Mouse (Mus musculus) gastrocnemius, postnatal 25 days (tissue): ENCODE data around the gene Cd34. TPM values are rescaled to one million over a fixed set of nuclear protein-coding genes. Genes with fewer than 3 reads are reported as not detected.
A peak's percentile ranks its signal among the peaks of the same experiment; 100 is the strongest.

Experiments used
- DNase-seq: peaks from one replicate; pipeline ENCODE4 v3.0.0; 2022
- total RNA-seq, 2 experiments: library from RNA; stranded (reverse); gene quantifications; 1 replicate in 1 of 2; 2 replicates in 1 of 2; pipeline ENCODE4 v1.2.3; 2021

The Cd34 gene
- total RNA-seq, 2 experiments from 2014 or later = 43.0 to 50.7 TPM

DNA sequence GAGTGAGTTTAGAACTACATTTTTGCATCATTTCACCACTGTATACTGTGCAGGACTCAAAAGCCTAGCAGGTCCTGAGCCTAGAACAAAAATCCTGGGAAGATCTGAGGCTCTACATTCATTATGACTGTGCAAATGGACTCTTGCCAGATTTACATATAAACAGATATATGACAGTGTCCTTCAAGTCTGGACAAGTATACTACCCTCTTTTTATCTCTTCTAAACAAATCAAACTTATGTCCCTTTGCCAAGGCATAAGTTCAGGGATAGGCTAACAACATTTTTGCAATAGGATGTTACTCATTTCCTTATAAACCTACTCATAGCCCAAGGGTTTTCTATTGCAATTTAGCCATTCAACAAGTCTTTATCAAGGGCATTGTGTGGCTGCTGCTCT lies 24.1 kb downstream of the Cd34 start:
- DNase-seq = no peak

- DNase-seq = no peak
These were observed 33.4 kb downstream of the Cd34 start for GRCm38 (mm10) chr1:194971980-194972379.

DNA sequence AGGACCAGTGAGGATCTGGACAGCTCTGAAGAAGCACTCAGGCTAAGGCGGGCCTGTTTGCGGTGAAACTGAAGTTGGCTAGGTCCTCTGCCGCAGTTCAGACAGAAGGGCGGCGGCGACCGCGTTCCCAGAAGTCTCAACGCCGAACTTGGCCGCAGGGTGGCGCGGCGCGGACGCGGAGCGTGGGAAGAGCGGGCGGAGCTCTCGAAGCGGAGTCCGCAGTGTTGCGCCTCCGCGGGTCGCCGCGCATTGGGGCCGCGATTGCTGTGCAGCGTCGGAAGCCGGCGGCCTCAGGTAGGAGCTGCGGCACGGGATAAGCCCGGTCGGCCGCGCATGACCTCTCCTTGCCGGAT lies 37.5 kb downstream of the Cd34 start:
- peak; percentile 89 for DNase-seq

- peak; percentile 74 for DNase-seq
These were observed 38.1 kb downstream of the Cd34 start for GRCm38 (mm10) chr1:194976517-194977370.

DNA sequence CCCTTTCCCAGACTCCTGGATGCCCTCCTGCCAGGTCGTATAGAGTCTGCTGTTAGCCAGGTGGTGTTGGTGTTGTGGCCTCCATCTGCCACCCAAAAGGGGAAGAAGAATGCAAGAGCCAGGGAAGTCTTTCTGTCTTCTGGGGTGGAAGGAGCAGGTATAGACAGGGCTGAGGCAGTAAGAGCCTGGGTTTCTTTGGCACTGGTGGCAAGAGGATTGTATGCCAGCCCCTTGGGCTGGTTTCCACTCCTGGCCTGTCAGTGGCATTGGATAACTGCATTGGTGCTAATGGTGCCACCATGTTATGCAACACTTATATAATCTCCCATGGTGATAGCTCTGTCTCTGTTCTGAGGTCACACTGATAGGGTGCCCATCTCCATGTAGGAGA lies 38.7 kb downstream of the Cd34 start:
- DNase-seq = peak; percentile 65

GRCm38 (mm10) chr1:194977946-194978720 lies 39.5 kb downstream of the Cd34 start:
- no peak for DNase-seq

DNA sequence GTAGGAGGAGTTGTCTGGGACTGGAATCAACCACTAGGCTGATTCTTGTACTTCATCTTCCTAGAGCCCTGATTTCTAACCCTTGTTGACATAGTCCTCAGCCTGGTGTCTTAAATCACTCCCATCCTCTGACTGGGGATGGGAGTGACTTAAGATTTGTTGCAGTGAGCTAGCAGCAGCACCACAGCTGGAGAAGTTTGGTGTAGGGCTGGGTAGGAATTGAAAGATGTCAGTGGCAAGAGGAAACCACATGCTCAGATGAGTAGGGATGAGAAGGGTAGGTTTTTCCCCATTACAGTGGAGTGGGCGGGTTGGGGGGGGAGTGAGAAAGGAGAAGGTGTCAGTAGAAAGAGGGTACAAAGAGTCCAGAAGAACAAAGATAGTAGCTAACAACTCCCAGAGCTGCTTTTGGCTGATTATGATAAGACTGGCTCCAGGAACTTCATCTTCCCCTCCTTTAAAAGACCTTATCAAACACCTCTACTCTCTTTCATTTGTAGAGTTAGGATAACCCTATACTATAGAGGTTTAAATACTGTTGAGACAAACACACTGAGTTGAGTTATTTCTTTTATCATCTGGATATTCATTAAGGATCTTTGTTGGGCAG lies 42.3 kb downstream of the Cd34 start:
- DNase-seq = no peak

DNA sequence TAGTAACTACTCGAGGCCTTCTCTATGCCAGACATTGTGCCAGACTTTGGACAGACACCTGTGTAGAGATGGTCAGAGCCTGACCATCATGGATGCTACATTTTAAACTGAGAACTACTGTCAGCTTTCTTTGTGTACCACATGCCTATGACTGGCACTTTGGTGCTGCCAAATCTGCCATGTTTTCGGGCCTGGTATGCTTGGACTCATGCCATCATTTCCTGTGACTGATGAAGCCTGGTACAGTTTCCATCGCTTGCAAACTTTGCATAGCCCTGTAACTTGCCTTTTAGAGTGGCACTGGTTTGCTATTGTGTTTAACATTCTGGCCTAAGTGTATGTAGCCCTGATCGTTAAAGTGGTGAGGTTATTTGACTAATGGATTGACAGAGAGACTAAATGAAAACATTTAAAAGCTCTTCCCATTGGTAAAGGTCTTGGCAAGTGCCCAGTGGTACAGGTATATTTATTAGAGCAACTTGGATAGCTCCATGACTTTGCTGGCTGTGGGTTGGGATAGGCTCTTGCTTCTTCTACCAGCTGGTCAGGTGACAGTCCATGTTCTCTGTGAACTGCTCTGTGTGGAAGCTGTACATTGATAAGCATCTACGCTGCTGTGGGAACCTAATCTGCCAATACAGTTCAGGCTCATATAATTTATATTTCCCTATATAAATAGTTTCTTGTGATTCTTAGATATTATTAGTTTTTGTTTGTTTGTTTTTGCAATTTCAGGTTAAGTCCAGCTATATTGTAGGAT lies 44.5 kb downstream of the Cd34 start:
- DNase-seq = no peak

GRCm38 (mm10) chr1:194984914-194985313 lies 46.3 kb downstream of the Cd34 start:
- DNase-seq = no peak

GRCm38 (mm10) chr1:194985442-194986210 lies 47.0 kb downstream of the Cd34 start:
- no peak for DNase-seq

- no peak for DNase-seq
These were observed 50.4 kb downstream of the Cd34 start for GRCm38 (mm10) chr1:194989024-194989423.

GRCm38 (mm10) chr1:194990976-194991375 lies 52.4 kb downstream of the Cd34 start:
- DNase-seq = no peak

DNA sequence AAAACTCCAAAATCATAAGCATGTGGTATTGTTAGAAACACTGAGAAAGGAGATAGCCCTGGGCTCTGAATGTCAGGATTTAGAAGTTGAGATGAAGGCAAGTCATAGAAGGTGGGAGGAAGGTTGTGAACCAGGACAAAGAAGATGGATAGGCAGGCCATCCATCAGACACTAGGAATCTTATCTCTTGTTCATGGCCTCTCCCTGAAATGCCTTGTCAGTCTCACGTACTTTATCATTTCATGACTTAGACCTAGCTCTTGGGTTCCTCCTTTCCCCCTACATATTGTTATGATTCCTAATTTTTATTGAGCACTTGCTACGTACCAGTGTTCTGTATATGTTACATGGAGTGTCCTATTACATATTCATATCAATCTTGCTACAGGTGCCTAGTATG lies 53.0 kb downstream of the Cd34 start:
- DNase-seq = no peak

DNA sequence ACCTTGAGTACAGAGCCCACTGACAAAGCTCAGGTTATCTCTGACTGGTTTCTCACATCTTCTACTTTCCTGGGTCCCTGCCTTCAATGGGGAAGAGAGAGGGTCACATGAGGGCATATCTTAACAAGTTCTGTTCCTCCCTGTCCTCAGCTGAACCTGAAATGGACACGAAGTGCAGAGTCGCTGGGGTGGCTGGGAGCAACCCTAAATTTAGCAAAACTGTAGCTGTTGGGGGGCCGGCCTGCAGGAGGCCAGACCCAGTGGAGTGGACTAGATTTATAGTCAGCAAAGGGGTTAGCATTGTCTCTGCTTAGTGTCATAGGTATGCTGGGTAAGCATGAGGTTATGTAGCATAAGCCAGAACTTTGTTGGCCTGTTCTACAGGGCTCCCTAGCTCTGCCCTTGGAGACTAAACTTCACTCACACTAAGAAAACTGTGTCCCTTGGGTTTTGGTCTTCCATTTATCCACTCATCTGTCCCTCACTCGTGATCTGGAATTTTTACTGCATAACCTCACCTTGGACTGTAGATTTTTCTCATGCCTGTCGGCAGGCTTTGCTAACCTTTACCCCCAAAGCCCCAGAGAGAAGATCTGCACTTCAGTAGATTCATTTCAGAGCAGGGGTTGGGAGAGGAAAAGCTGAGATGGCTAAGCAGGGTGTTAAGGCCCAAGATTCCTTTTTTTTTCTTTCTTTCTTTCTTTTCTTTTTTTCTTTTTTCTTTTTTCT lies 54.1 kb downstream of the Cd34 start:
- DNase-seq = peak; percentile 62

DNA sequence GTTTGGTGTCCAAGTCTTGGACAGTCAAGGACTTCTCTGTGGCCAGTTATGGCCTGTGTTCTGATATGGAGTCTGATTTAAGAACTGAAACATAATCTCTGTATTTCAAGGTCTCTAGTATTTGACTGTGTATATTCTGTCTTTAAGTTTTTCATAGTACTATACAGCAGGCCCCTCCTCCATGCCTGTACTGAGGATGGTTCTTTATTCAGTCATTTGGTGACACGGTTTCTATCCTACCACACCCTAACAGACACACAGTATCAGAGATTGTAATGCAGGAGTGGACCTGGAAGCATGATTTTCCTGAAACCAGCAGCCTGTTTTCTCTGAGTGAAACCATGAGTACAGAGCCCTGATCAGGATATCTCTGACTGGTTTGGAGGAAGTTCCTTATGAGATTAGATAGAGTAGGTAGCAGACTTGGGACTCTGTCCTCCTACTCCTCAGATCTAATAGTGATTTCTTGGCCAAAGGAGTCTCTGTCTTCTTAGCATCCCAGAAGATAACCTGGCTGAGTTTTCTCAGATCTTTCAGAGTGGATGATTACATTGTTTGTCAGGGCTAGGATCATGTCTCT lies 54.9 kb downstream of the Cd34 start:
- no peak for DNase-seq

- DNase-seq = no peak
These were observed 55.6 kb downstream of the Cd34 start for GRCm38 (mm10) chr1:194994262-194994661.

GRCm38 (mm10) chr1:194995196-194995595 lies 56.6 kb downstream of the Cd34 start:
- peak; percentile 48 for DNase-seq

GRCm38 (mm10) chr1:194998396-194998795 lies 59.8 kb downstream of the Cd34 start:
- DNase-seq = no peak

DNA sequence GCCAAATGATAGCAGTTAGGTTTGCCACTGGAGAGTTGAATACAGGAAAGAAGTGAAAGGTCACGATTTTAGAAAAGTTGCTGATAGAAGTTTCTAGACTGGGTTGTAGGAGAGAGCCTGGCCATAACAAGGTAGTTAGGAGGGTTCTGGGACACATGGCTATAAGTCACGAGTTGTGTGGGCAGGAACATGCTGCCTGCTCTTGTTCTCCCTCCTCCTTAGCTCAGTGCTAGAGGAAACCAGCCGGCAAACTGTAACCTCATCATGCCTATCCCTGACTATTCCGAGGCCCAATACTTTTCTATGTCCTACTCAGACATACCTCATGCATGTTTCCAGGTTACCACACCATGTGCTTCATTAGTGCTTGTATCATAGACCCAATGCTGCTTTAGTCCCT lies 64.7 kb downstream of the Cd34 start:
- no peak for DNase-seq

DNA sequence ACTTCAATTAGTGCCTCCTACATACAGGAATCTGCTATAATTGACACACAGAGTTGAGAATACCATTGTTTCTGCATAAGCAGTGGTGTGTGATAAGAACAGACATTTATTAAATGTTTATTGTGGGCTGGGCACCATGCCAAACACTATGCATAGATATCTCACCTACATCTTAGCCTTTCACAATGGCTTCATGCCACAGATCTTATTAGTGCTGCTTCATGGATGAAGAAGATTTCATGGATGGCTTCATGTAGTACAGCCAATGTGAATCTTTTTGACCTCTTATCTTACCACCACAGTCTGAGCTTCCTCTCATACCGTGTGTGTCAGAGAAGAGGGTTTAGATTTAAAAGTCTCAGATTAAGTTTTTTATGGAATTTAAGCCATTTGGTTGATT lies 65.6 kb downstream of the Cd34 start:
- no peak for DNase-seq
